Mouse (Mus musculus): ENCODE data around the gene C1s1. TPM values are rescaled to one million over a fixed set of nuclear protein-coding genes. Genes with fewer than 3 reads are reported as not detected.
"Not testable (repeated sequence)": the region's sequence is repeated elsewhere in the genome, so short reads cannot be mapped to it uniquely, and the experiment has no call there.

The C1s1 gene
- total and polyA plus RNA-seq, 2 experiments from 2014 or later, result 0.89 to 1.2 TPM

GRCm38 (mm10) chr6:124570026-124570425 is 27.9 kb upstream of the C1s1 start, which contains the start of gene C1rb:
TSS of gene C1rb (plus strand) at chr6:124570294.
- H3K9me3 ChIP-seq (ENCODE audit: low read length), result no peaks in the 10 kb centered on the region
- no peaks in the 10 kb centered on the region for H3K4me1 ChIP-seq (ENCODE audit: insufficient read depth, low read length)
- no peaks in the 10 kb centered on the region for H3K36me3 ChIP-seq (ENCODE audit: insufficient read depth, low read length)
- H3K4me2 ChIP-seq (ENCODE audit: low read depth, low read length), result peak within 1 kb of the TSS; percentile 27; the same call in 1 of the 2 replicates
- H3K9ac ChIP-seq (replicated peaks; ENCODE audit: low read length), result no peak within 1 kb of the TSS
- H3K4me3 ChIP-seq (ENCODE audit: low read length), result no peak within 1 kb of the TSS
- no peak within 1 kb of the TSS for H3K27ac ChIP-seq
- TF ChIP-seq CTCF (IDR thresholded peaks at IDR 0.05; ENCODE audit: low read depth), result peak; percentile 92
- 4% methylated on average over 8 of the region's 8 CpGs for WGBS
- no peak for ATAC-seq
- DNase-seq (ENCODE audit: low spot score), result peak; percentile 80
- H3K27me3 ChIP-seq (ENCODE audit: insufficient read depth, low read length), result no peaks in the 10 kb centered on the region

GRCm38 (mm10) chr6:124561611-124562010 is 19.5 kb upstream of the C1s1 start:
- H3K27me3 ChIP-seq (ENCODE audit: insufficient read depth, low read length); H3K9ac ChIP-seq (replicated peaks; ENCODE audit: low read length); DNase-seq (ENCODE audit: low spot score); H3K4me1 ChIP-seq (ENCODE audit: insufficient read depth, low read length); H3K27ac ChIP-seq; H3K4me2 ChIP-seq (ENCODE audit: low read depth, low read length); H3K9me3 ChIP-seq (ENCODE audit: low read length); ATAC-seq; H3K4me3 ChIP-seq (ENCODE audit: low read length); H3K36me3 ChIP-seq (ENCODE audit: insufficient read depth, low read length): not testable (repeated sequence)
- 97% methylated on average over 1 of the region's 2 CpGs for WGBS

DNA sequence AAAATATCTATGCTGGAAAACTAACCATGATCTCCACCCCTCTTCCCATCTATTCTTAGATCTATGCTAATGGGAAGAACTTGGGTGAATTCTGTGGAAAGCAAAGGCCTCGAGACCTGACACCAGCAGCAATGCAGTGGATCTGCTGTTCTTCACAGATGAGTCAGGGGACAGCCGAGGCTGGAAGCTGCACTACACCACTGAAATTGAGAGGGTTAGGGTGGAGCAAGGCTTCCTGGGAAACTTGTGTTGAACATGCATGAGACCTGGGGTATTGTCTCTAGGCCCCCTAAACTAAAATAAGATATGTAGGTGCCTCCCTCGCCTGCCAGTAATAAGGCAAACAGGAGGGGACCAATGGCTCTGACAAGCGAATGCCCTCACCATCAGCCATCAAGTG is 19.0 kb upstream of the C1s1 start:
- not testable (repeated sequence) for H3K36me3 ChIP-seq (ENCODE audit: insufficient read depth, low read length); H3K27me3 ChIP-seq (ENCODE audit: insufficient read depth, low read length); H3K9me3 ChIP-seq (ENCODE audit: low read length); H3K9ac ChIP-seq (replicated peaks; ENCODE audit: low read length); DNase-seq (ENCODE audit: low spot score); ATAC-seq; H3K4me2 ChIP-seq (ENCODE audit: low read depth, low read length); H3K27ac ChIP-seq; H3K4me1 ChIP-seq (ENCODE audit: insufficient read depth, low read length); H3K4me3 ChIP-seq (ENCODE audit: low read length)
- 94% methylated on average over 4 of the region's 4 CpGs for WGBS

DNA sequence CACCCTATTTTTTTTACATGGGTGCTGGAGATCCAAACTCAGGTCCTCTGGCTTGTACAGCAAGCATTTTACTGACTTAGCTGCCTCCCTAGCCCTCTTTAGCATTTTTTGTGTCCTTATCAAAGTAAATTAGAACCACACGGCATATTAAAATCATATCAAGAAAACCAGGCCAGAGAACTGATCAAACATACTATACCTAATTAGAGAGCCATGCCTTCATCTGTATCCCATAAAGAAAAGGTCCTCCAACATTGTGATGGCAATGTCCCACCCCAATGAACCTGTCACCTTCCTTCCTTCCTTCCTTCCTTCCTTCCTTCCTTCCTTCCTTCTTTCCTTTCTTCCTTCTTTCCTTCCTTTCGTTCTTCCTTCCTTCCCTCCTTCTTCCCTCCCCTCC is 13.8 kb upstream of the C1s1 start:
- not testable (repeated sequence) for ATAC-seq; DNase-seq (ENCODE audit: low spot score); H3K27ac ChIP-seq; H3K9ac ChIP-seq (replicated peaks; ENCODE audit: low read length); H3K4me2 ChIP-seq (ENCODE audit: low read depth, low read length); H3K36me3 ChIP-seq (ENCODE audit: insufficient read depth, low read length); H3K9me3 ChIP-seq (ENCODE audit: low read length); H3K27me3 ChIP-seq (ENCODE audit: insufficient read depth, low read length); H3K4me3 ChIP-seq (ENCODE audit: low read length); H3K4me1 ChIP-seq (ENCODE audit: insufficient read depth, low read length)
- WGBS, result 79% methylated on average over 2 of the region's 2 CpGs

DNA sequence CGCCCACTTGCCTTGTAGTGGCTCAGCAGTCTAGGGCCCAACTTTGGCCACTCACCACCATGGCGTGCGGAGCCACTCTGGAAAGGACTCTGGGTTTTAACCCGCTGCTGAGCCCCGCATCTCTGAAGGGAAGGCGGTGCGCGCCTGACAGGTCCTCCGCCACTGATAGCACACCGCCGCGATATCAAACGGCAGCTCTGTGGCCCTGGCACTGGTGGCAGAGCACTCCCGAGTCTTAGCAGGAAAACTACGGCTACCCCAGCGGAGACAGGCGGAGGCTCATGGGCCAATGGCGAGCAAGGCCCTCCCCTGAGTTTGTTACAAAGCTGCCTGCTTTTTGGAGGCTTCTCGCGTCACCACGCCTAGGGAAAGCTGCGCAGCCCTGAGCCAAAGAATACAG is 10.6 kb upstream of the C1s1 start:
- H3K9ac ChIP-seq (replicated peaks; ENCODE audit: low read length), result no peak overlapping the region
- 68% methylated on average over 22 of the region's 22 CpGs for WGBS
- no peak for TF ChIP-seq CTCF (IDR thresholded peaks at IDR 0.05; ENCODE audit: low read depth)
- H3K4me3 ChIP-seq (ENCODE audit: low read length), result no peak overlapping the region
- ATAC-seq (no peak), DNase-seq (ENCODE audit: low spot score) (no peak)
- no peaks in the 10 kb centered on the region for H3K36me3 ChIP-seq (ENCODE audit: insufficient read depth, low read length)
- H3K4me2 ChIP-seq (ENCODE audit: low read depth, low read length), result no peak overlapping the region
- H3K4me1 ChIP-seq (ENCODE audit: insufficient read depth, low read length), result no peaks in the 10 kb centered on the region
- H3K27ac ChIP-seq, result no peak overlapping the region
- H3K27me3 ChIP-seq (ENCODE audit: insufficient read depth, low read length), result no peaks in the 10 kb centered on the region
- peaks cover 8% of the 10 kb centered on the region; the same call in 1 of the 2 replicates for H3K9me3 ChIP-seq (ENCODE audit: low read length)

GRCm38 (mm10) chr6:124549023-124549550 is 6.9 kb upstream of the C1s1 start:
- H3K27ac ChIP-seq, result no peak overlapping the region
- TF ChIP-seq CTCF (IDR thresholded peaks at IDR 0.05; ENCODE audit: low read depth), result no peak
- H3K9ac ChIP-seq (replicated peaks; ENCODE audit: low read length), result no peak overlapping the region
- ATAC-seq, result no peak
- H3K36me3 ChIP-seq (ENCODE audit: insufficient read depth, low read length), result no peaks in the 10 kb centered on the region
- no peak overlapping the region for H3K4me3 ChIP-seq (ENCODE audit: low read length)
- WGBS, result 94% methylated on average over 3 of the region's 3 CpGs
- no peaks in the 10 kb centered on the region for H3K27me3 ChIP-seq (ENCODE audit: insufficient read depth, low read length)
- H3K9me3 ChIP-seq (ENCODE audit: low read length), result peaks cover 8% of the 10 kb centered on the region; the same call in 1 of the 2 replicates
- H3K4me2 ChIP-seq (ENCODE audit: low read depth, low read length), result no peak overlapping the region
- no peak for DNase-seq (ENCODE audit: low spot score)
- H3K4me1 ChIP-seq (ENCODE audit: insufficient read depth, low read length), result no peaks in the 10 kb centered on the region

DNA sequence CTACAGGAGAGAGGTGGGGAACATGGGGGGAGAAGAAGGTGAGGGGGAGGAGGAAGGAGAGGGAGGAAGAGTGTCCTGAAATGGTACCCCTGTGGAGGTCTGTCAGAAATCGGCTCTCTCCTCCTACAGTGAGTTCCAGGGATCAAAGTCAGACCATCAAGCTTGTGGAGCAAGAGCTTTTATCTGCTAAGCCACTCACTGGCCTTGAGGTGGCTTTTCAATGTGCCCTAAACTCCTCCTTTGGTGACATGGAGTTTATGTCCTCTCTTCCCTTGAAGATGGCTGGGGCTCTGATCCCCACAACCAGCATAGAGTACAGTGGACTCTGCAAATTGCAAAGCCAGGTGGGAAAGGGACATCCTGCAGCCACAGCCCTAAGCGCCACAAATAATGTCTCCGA is 5.8 kb upstream of the C1s1 start:
- not testable (repeated sequence) for H3K4me1 ChIP-seq (ENCODE audit: insufficient read depth, low read length); H3K4me2 ChIP-seq (ENCODE audit: low read depth, low read length); DNase-seq (ENCODE audit: low spot score); H3K9ac ChIP-seq (replicated peaks; ENCODE audit: low read length); H3K27ac ChIP-seq; H3K36me3 ChIP-seq (ENCODE audit: insufficient read depth, low read length); H3K27me3 ChIP-seq (ENCODE audit: insufficient read depth, low read length); H3K4me3 ChIP-seq (ENCODE audit: low read length); H3K9me3 ChIP-seq (ENCODE audit: low read length); ATAC-seq
- 91% methylated on average over 2 of the region's 3 CpGs for WGBS

Measured in hindbrain, postnatal 0 days (tissue).